8 mouse cellular contexts compared by ENCODE assay signal in genomic region chr14:118137487-118137886, GRCm38 (mm10). TPM values are rescaled to one million over a fixed set of nuclear protein-coding genes. Genes with fewer than 3 reads are reported as not detected.
DNase-seq lines count a peak whose midpoint lies in the region; ATAC-seq lines count a peak whose summit lies in the region.

No protein-coding gene starts in this region.

- H3K27ac ChIP-seq in hindbrain, embryonic 11.5 days (ENCODE audit: low read depth, low read length): no peak overlapping the region
- no peak overlapping the region for H3K27ac ChIP-seq in macrophage

- H3K4me2 ChIP-seq in hindbrain, embryonic 11.5 days (replicated peaks; ENCODE audit: low read depth, low read length): peak overlapping the region; percentile 91

- WGBS in hindbrain, embryonic 11.5 days: under 1% methylated on average over 13 of the region's 13 CpGs
- WGBS in macrophage (ENCODE audit: missing documents): 2% methylated on average over 13 of the region's 13 CpGs

- peak overlapping the region; percentile 80 for H3K9ac ChIP-seq in hindbrain, embryonic 11.5 days (ENCODE audit: low read depth, low read length)

- H3K4me3 ChIP-seq in hindbrain, embryonic 11.5 days (ENCODE audit: low read depth, low read length): peak overlapping the region; percentile 82
- H3K4me3 ChIP-seq in macrophage (ENCODE audit: inconsistent target): peak overlapping the region; percentile 52

- H3K9me3 ChIP-seq in hindbrain, embryonic 11.5 days (ENCODE audit: control insufficient read depth, low read length): no peaks in the 10 kb centered on the region

- H3K4me1 ChIP-seq in hindbrain, embryonic 11.5 days (replicated peaks; ENCODE audit: control insufficient read depth, insufficient read depth, low read length): 0 out of 2 replicates have a peak, but pooled peaks cover 4% of the 10 kb centered on the region

- peak; percentile 32 for ATAC-seq in frontal cortex, adult (ENCODE audit: low TSS enrichment)
- ATAC-seq in hindbrain, embryonic 11.5 days (ENCODE audit: low FRiP score): peak; percentile 38

- H3K27me3 ChIP-seq in hindbrain, embryonic 11.5 days (ENCODE audit: control insufficient read depth, insufficient read depth, low read length): no peaks in the 10 kb centered on the region

- H3K79me2 ChIP-seq in macrophage (ENCODE audit: inconsistent target): no peaks in the 10 kb centered on the region

- H3K36me3 ChIP-seq in hindbrain, embryonic 11.5 days (ENCODE audit: control insufficient read depth, insufficient read depth, low read length): no peaks in the 10 kb centered on the region
- peaks cover 10% of the 10 kb centered on the region; the same call in 1 of the 2 replicates for H3K36me3 ChIP-seq in macrophage (ENCODE audit: inconsistent target)

- DNase-seq in frontal cortex, postnatal 10 days (ENCODE audit: low spot score in 2 of 2): no peak
- DNase-seq in thymus, postnatal 0 days (ENCODE audit: low spot score): peak; percentile 44
- DNase-seq in thymus, postnatal 4 days: no peak
- peak; percentile 59 for DNase-seq in hindbrain, embryonic 11.5 days (ENCODE audit: low spot score)
- no peak for DNase-seq in spleen, postnatal 10 days (ENCODE audit: low spot score in 2 of 2)
- DNase-seq in urinary bladder, adult 18-20 months (ENCODE audit: low spot score in 2 of 2): no peak

RNA-seq across cellular contexts. Expression of gene Gpr180, which starts 0.5 kb away (rescaled TPM):
- 21.7 and 23.1 TPM in 2 replicates for polyA plus RNA-seq in thymus, postnatal 0 days (2015; fragmentation: Nextera tagmentation; extraction: Ambion mirVana)
- 35.8 and 36.2 TPM in 2 replicates for polyA plus RNA-seq in hindbrain, embryonic 11.5 days (2014; fragmentation: Nextera tagmentation; extraction: Ambion mirVana)
- total RNA-seq in macrophage (2018; cell fraction: chromatin; rRNA removed): 10 to 100 TPM in 2 of 26 experiments, 1 to 10 TPM in 20, under 1 TPM in 3, not detected in 1; 0.58 to 10.7 (median 3.5) TPM
- 10 to 100 TPM in 14 of 26 experiments, 1 to 10 TPM in 12; 7.0 to 13.2 (median 10.4) TPM for total RNA-seq in macrophage (2018; cell fraction: cytosol; rRNA removed)
- 10 to 100 TPM in 4 of 26 experiments, 1 to 10 TPM in 22; 1.5 to 18.7 (median 7.1) TPM for total RNA-seq in macrophage (2018; cell fraction: nucleus; rRNA removed)
- polyA plus RNA-seq in macrophage (2018): 5.3 to 18.8 TPM (median 9.8 TPM) in 3 replicates

RNA-seq across cellular contexts. Expression of gene Tgds, which starts 4.9 kb away (rescaled TPM):
- polyA plus RNA-seq in thymus, postnatal 0 days (2015; fragmentation: Nextera tagmentation; extraction: Ambion mirVana): 34.4 and 35.3 TPM in 2 replicates
- polyA plus RNA-seq in hindbrain, embryonic 11.5 days (2014; fragmentation: Nextera tagmentation; extraction: Ambion mirVana): 31.9 and 32.3 TPM in 2 replicates
- 10 to 100 TPM in 15 of 26 experiments, 1 to 10 TPM in 11; 1.3 to 33.7 (median 12.8) TPM for total RNA-seq in macrophage (2018; cell fraction: chromatin; rRNA removed)
- total RNA-seq in macrophage (2018; cell fraction: cytosol; rRNA removed): 10 to 100 TPM in 21 of 26 experiments, 1 to 10 TPM in 5; 4.4 to 14.1 (median 12.2) TPM
- 10 to 100 TPM in 13 of 26 experiments, 1 to 10 TPM in 13; 3.0 to 33.2 (median 10.5) TPM for total RNA-seq in macrophage (2018; cell fraction: nucleus; rRNA removed)
- polyA plus RNA-seq in macrophage (2018): 9.7 to 18.9 TPM (median 10.4 TPM) in 3 replicates

Comparison
In these comparisons a context has a peak if more than half of its experiments do, and no peak if none do; other contexts are left out.
1. DNase-seq: peak in thymus, postnatal 0 days (single experiment) and hindbrain, embryonic 11.5 days (single experiment); none in frontal cortex, postnatal 10 days (0 of 2), thymus, postnatal 4 days (single experiment), spleen, postnatal 10 days (0 of 2) and urinary bladder, adult 18-20 months (0 of 2).